Mouse (Mus musculus) kidney, postnatal 0 days (tissue): ENCODE data around the gene Hoxa1. TPM values are rescaled to one million over a fixed set of nuclear protein-coding genes. Genes with fewer than 3 reads are reported as not detected.

Source experiments
- ATAC-seq: fragments of 200-750 bp; cut with Nextera tagmentation; replicated peaks from 2 replicates; pipeline ENCODE4 v1.8.0; 2017; ENCODE audit warnings: low read depth, moderate number of reproducible peaks, moderate TSS enrichment, moderate library complexity; ENCODE audit not compliant: low FRiP score
- DNase-seq: peaks from one replicate; pipeline ENCODE4 v3.0.0-alpha.2; 2016; ENCODE audit warnings: low spot score
- H3K27ac ChIP-seq: fragments of 300-500 bp; sonication (generic); 2 replicates; pipeline ENCODE4 v1.5.1; 2014; ENCODE audit warnings: mild to moderate bottlenecking
- H3K27me3 ChIP-seq: fragments of 300-500 bp; sonication (generic); 2 replicates; pipeline ENCODE4 v1.6.1; 2014; ENCODE audit warnings: low read length, mixed read lengths; ENCODE audit not compliant: insufficient read depth
- H3K36me3 ChIP-seq: fragments of 300-500 bp; sonication (generic); 2 replicates; pipeline ENCODE4 v1.6.1; 2014; ENCODE audit warnings: low read length, mixed read lengths; ENCODE audit not compliant: insufficient read depth
- H3K4me1 ChIP-seq: fragments of 300-500 bp; sonication (generic); replicated peaks from 2 replicates; pipeline ENCODE4 v1.6.1; 2014; ENCODE audit warnings: antibody characterized with exemption, low read length, mixed read lengths; ENCODE audit not compliant: insufficient read depth
- H3K4me2 ChIP-seq: fragments of 300-500 bp; sonication (generic); 2 replicates; pipeline ENCODE4 v1.6.1; 2014; ENCODE audit warnings: mild to moderate bottlenecking, low read length, moderate library complexity, mixed read lengths
- H3K4me3 ChIP-seq: fragments of 300-500 bp; sonication (generic); replicated peaks from 2 replicates; pipeline ENCODE4 v1.5.1; 2014; ENCODE audit warnings: low read depth, low read length
- H3K9ac ChIP-seq: fragments of 300-500 bp; sonication (generic); 2 replicates; pipeline ENCODE4 v1.6.1; 2014; ENCODE audit warnings: low read depth, low read length
- H3K9me3 ChIP-seq: fragments of 300-500 bp; sonication (generic); replicated peaks from 2 replicates; pipeline ENCODE4 v1.6.1; 2016; ENCODE audit warnings: low read length, inconsistent platforms, mixed read lengths
- CTCF ChIP-seq: IDR thresholded peaks from 2 replicates; pipeline ENCODE4 v1.5.1; 2016; ENCODE audit warnings: antibody characterized with exemption, low read depth, mild to moderate bottlenecking, moderate library complexity
- WGBS: fragments of 180-500 bp; shearing (Covaris S2); extraction: QIAGEN DNeasy Blood & Tissue Kit; methylation state at CpG from one replicate; pipeline ENCODE4 v1.1.7; 2014; 5-methylcytosine and 5-hydroxymethylcytosine counted together
- polyA plus RNA-seq: library from polyadenylated mRNA; unstranded; fragments of >200 nt; fragmentation: Nextera tagmentation; extraction: Ambion mirVana; gene quantifications from 2 replicates; pipeline ENCODE4 v1.2.1, GENCODE M21; 2015

Gene Hoxa1
- polyA plus RNA-seq, 1 experiment from 2014 or later, result 0.64 TPM

DNA sequence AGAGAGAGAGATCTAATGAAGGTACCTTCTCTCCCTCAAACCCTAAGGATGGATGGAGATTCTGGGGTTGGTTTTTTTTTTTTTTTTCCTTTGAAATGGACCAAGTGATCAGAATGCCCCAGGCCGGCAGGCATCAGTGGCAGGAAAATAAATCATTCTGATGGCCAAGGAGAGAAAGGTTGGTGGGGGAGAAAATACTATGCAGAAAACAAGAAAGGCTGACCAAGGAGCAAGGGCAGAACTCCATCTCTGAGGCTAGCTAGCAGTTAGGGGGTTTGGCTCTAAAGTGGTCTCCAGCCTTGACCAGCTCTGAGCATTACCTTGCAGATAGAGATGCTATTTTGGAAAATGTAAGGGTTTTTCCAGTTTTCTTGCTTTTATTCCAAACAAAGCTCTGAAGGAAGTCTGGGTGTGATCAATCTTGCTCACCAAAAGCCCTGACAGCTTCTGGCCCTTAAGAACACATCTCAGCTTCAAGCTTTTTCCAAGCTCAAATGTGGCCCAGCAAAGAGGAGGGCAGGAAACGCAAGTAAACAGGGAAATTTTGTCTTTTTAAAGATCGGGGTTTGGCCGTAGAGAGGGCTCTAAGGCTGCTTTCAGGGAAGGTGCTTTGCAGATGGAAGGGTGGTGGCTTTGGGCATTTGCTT, 8.4 kb upstream of the Hoxa1 start:
- Histone ChIP-seq H3K36me3 (no peaks in the 10 kb centered on the region), H3K4me3 (no peak overlapping the region), H3K27ac (peak overlapping the region; percentile 48), H3K9ac (no peak overlapping the region), H3K27me3 (no peaks in the 10 kb centered on the region), H3K4me1 (peaks cover 57% of the 10 kb centered on the region), H3K9me3 (no peaks in the 10 kb centered on the region), H3K4me2 (peak overlapping the region; percentile 18; the same call in 1 of the 2 replicates)
- TF ChIP-seq CTCF, result no peak
- no peak for ATAC-seq
- DNase-seq, result peak; percentile 74
- 30% methylated on average over 4 of the region's 4 CpGs for WGBS

- Histone ChIP-seq H3K4me2 (peak overlapping the region; percentile 81), H3K4me3 (peak overlapping the region; percentile 36), H3K9ac (peak overlapping the region; percentile 32; the same call in 1 of the 2 replicates), H3K4me1 (peaks cover 55% of the 10 kb centered on the region), H3K27ac (peak overlapping the region; percentile 48; the same call in 1 of the 2 replicates), H3K27me3 (no peaks in the 10 kb centered on the region), H3K36me3 (no peaks in the 10 kb centered on the region), H3K9me3 (no peaks in the 10 kb centered on the region)
- WGBS, result 11% methylated on average over 28 of the region's 28 CpGs
- no peak for TF ChIP-seq CTCF
- ATAC-seq (no peak), DNase-seq (peak; percentile 58)
Measured at GRCm38 (mm10) chr6:52165441-52166370, 7.6 kb upstream of the Hoxa1 start.

DNA sequence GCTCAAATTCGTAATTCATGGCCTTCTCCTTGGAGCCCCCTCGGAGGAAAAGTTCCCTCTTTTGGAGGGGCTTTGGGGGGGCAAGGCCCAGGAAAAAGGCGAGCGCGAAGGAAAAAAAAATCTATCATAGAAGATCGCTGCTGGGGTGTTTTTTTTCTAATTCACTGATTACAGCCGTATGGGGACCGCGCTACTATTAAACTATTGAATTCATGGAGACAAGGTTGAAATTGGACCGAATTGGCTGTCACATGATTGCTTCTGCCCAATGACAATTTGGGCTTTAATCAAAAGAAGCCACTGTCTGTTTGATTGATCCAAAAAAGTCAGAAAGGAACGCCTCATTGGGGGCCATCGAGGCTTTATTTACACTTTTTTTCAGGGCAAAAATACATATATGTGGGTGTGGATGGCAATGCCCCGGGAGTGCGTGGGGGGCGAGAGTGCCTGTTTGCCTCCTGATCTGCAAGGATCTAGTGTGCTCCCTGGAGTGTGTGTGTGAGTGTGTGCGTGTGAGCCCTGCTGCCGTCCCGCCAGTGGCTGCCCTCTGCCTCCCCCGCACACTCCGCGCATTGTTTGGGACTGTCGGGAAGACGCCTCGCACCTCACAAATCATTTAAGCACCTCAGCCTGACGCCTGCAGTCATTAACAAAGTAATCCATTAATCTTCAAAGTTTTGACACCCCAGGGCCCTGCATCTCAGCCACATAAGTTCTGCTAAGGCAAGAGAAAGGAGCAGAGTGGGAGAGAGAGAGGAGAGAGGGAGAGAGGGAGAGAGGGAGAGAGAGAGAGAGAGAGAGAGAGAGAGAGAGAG, 6.7 kb upstream of the Hoxa1 start, which contains the start of gene Hoxa2:
Gene Hoxa2 (minus strand): TSS at position 206 of the 815 bp plus-strand sequence.
- Histone ChIP-seq H3K4me2 (peak within 1 kb of the TSS; percentile 81), H3K9me3 (no peaks in the 10 kb centered on the region), H3K4me3 (peak within 1 kb of the TSS; percentile 36), H3K27me3 (no peaks in the 10 kb centered on the region), H3K27ac (peak within 1 kb of the TSS; percentile 75), H3K9ac (peak within 1 kb of the TSS; percentile 50), H3K36me3 (no peaks in the 10 kb centered on the region), H3K4me1 (peaks cover 57% of the 10 kb centered on the region)
- no peak for TF ChIP-seq CTCF
- DNase-seq (peak; percentile 78), ATAC-seq (no peak)
- WGBS, result 2% methylated on average over 25 of the region's 25 CpGs

DNA sequence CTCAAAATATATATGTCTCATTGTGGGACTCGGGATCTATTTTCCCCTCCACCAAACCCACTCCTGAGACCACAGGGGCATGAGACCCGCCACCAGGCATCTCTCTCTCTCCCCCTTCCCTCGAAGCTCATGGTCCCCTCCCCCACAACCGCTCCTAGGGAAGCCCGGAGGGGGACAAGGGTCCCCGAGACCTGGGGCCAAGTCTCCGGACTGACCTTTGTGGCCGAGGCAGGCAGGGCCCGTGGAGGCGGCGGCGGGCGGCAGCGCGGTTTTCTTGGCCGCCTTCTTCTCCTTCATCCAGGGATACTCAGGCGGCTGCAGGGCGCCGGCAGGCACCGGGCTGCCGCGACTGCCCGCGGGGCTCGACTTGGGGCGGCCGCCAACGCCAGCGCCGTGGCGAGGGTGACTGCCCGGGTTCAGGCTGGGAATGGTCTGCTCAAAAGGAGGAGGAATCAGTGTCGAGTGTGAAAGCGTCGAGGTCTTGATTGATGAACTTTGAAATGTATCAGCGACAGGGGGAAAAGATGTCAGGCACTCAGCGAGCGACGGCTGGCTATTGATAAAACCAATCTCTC, 6.0 kb upstream of the Hoxa1 start:
- 1% methylated on average over 38 of the region's 39 CpGs for WGBS

DNA sequence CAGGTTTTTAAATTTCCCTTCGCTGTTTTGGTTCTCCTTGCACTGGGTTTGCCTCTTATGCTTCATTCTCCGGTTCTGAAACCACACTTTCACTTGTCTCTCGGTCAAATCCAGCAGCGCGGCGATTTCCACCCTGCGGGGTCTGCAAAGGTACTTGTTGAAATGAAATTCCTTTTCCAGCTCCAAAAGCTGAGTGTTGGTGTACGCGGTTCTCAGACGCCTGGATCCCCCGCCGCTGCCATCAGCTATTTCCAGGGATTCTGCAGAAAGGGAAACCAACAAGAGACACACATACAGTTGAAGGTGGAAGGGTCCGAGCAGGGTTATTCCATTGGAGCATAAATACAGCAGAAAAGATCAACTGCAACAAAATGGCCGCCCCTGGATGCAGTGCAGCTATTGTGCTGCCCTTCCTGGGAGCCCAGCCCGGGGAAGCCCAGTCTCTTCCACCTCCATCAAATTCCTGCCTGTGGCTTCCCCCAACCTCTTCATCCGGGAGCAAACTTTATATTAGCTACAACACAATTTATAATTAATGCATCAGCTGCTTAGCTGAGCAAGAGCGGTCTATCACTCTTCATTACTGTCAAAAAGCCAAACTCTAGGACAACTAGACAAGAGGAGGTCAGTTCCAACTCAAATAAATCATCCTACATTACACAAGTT, 5.4 kb upstream of the Hoxa1 start:
- H3K36me3 ChIP-seq, result no peaks in the 10 kb centered on the region
- peak overlapping the region; percentile 75 for H3K27ac ChIP-seq
- DNase-seq (peak; percentile 85), ATAC-seq (no peak)
- H3K4me1 ChIP-seq, result peaks cover 61% of the 10 kb centered on the region
- peak overlapping the region; percentile 81 for H3K4me2 ChIP-seq
- peak overlapping the region; percentile 36 for H3K4me3 ChIP-seq
- no peak overlapping the region; the same call in 1 of the 2 replicates for H3K9ac ChIP-seq
- no peak for TF ChIP-seq CTCF
- no peaks in the 10 kb centered on the region for H3K27me3 ChIP-seq
- H3K9me3 ChIP-seq, result no peaks in the 10 kb centered on the region
- WGBS, result 25% methylated on average over 17 of the region's 17 CpGs

More for the DNA sequence above, 6.0 kb upstream of the Hoxa1 start:
- Histone ChIP-seq H3K4me1 (peaks cover 63% of the 10 kb centered on the region), H3K9me3 (no peaks in the 10 kb centered on the region), H3K27ac (peak overlapping the region; percentile 75), H3K27me3 (no peaks in the 10 kb centered on the region), H3K36me3 (no peaks in the 10 kb centered on the region), H3K4me3 (peak overlapping the region; percentile 36), H3K9ac (peak overlapping the region; percentile 50), H3K4me2 (peak overlapping the region; percentile 81)
- ATAC-seq, result no peak
- no peak for TF ChIP-seq CTCF
- peak; percentile 65 for DNase-seq
